Mouse (Mus musculus): ENCODE measurements around the gene Sh2d3c. TPM values are rescaled to one million over a fixed set of nuclear protein-coding genes. Genes with fewer than 3 reads are reported as not detected.
A peak's percentile ranks its signal among the peaks of the same experiment; 100 is the strongest.

Sh2d3c gene
- polyA plus RNA-seq, 1 experiment from 2014 or later, result 45.9 TPM

DNA sequence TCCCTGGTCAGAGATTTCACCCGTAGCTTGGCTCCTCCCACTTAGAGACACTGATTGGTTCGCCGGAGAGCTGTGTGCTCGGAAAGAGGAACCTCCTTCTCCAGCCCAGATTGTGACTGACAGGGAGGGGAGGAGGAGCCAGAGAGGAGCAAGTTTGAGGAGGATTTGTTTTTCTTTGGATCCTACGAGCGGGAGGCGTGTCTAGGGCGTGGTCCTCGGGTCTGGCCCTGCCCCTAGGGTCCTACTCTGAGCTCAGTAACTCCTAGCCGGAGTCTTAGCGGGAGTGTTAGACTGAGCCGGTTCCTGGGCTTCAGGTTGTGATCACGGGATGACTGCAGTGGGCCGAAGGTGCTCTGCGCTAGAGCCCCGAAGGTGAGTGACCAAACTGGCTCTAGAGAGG lies 6.6 kb downstream of the Sh2d3c start:
- peak; percentile 90 for ATAC-seq (ENCODE audit: low FRiP score, low TSS enrichment)
- Histone ChIP-seq H3K36me3 (ENCODE audit: control insufficient read depth, insufficient read depth, low read length) (no peaks in the 10 kb centered on the region), H3K9ac (replicated peaks; ENCODE audit: low read length) (no peak overlapping the region), H3K27me3 (ENCODE audit: control insufficient read depth, insufficient read depth, low read length) (no peaks in the 10 kb centered on the region), H3K9me3 (ENCODE audit: control insufficient read depth, low read length) (no peaks in the 10 kb centered on the region), H3K4me1 (ENCODE audit: control insufficient read depth, insufficient read depth, low read length) (0 out of 2 replicates have a peak, but pooled peaks cover 3% of the 10 kb centered on the region), H3K4me2 (ENCODE audit: low read length) (peak overlapping the region; percentile 51), H3K4me3 (replicated peaks; ENCODE audit: low read depth, low read length) (peak overlapping the region; percentile 25), H3K27ac (replicated peaks; ENCODE audit: low read depth, low read length) (no peak overlapping the region)
- DNase-seq, result peak; percentile 91
- under 1% methylated on average over 16 of the region's 16 CpGs for WGBS

DNA sequence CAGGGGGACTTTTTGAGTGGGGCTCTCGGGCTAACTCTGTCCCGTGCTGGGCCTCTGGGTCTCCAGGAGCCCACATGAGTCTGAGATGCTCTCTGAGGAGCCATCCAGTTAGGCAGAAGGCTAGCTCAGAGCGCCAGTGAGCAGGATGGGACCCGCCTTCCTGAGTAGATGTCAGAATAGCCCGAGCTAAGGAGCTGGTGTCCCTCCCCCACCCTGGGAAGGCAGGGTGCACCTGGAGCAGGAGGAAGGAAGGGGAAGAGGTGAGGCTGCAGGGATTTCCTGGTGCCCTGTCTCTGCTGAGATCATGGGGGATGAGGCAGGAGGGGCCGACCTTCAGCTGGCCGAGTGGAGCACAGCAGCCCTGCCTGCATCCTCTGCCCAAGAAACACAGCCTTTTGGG lies 7.6 kb downstream of the Sh2d3c start:
- no peak overlapping the region for H3K27ac ChIP-seq (replicated peaks; ENCODE audit: low read depth, low read length)
- no peak overlapping the region for H3K9ac ChIP-seq (replicated peaks; ENCODE audit: low read length)
- no peaks in the 10 kb centered on the region for H3K27me3 ChIP-seq (ENCODE audit: control insufficient read depth, insufficient read depth, low read length)
- ATAC-seq (ENCODE audit: low FRiP score, low TSS enrichment) (no peak), DNase-seq (no peak)
- H3K4me1 ChIP-seq (ENCODE audit: control insufficient read depth, insufficient read depth, low read length), result 0 out of 2 replicates have a peak, but pooled peaks cover 3% of the 10 kb centered on the region
- no peak overlapping the region for H3K4me3 ChIP-seq (replicated peaks; ENCODE audit: low read depth, low read length)
- no peaks in the 10 kb centered on the region for H3K9me3 ChIP-seq (ENCODE audit: control insufficient read depth, low read length)
- no peaks in the 10 kb centered on the region for H3K36me3 ChIP-seq (ENCODE audit: control insufficient read depth, insufficient read depth, low read length)
- 64% methylated on average over 7 of the region's 7 CpGs for WGBS
- H3K4me2 ChIP-seq (ENCODE audit: low read length), result peak overlapping the region; percentile 19; the same call in 1 of the 2 replicates

DNA sequence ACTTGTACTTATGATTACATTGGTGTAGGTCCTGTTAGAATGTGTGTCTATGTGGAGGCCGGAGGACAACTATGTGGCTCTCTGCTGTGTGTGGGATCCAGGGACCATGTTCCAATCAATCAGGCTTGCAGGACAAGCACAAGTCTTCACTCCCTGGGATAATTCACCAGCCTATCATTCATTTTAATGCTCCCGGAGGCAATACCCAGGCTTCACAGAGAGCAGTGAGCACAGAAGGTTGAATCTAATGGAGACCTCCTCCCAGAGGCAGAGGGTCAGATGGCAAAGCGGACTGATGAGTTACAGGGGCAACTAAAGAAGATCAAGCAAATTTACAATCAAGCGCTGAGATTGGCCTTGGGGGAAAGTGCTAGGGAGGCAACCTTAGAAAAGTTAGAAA lies 8.7 kb downstream of the Sh2d3c start:
- ATAC-seq (ENCODE audit: low FRiP score, low TSS enrichment) (no peak), DNase-seq (no peak)
- Histone ChIP-seq H3K36me3 (ENCODE audit: control insufficient read depth, insufficient read depth, low read length) (no peaks in the 10 kb centered on the region), H3K4me3 (replicated peaks; ENCODE audit: low read depth, low read length) (no peak overlapping the region), H3K9ac (replicated peaks; ENCODE audit: low read length) (no peak overlapping the region), H3K27ac (replicated peaks; ENCODE audit: low read depth, low read length) (no peak overlapping the region), H3K27me3 (ENCODE audit: control insufficient read depth, insufficient read depth, low read length) (no peaks in the 10 kb centered on the region), H3K9me3 (ENCODE audit: control insufficient read depth, low read length) (no peaks in the 10 kb centered on the region), H3K4me1 (ENCODE audit: control insufficient read depth, insufficient read depth, low read length) (0 out of 2 replicates have a peak, but pooled peaks cover 3% of the 10 kb centered on the region), H3K4me2 (ENCODE audit: low read length) (peak overlapping the region; percentile 15)
- WGBS, result 81% methylated on average over 4 of the region's 4 CpGs

DNA sequence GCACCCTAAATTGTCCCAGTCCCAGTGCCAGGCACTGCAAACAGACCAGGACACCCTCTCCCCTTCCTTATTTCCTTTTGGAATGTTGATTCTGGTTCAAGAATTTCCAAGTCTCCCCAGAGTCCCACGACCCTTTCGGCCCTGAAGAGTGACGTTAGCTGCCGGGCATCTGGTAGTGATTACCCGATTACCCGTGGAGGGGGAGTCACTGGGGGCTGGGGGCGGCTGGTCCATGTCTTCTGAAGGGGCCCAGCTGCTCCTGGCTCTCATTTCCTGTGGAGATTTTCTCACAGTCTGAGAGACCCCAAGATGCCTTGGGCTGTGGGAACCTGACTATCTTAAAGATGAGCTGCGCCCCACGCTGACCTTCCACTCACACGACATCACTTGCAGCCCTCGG lies 10.0 kb downstream of the Sh2d3c start:
- ATAC-seq (ENCODE audit: low FRiP score, low TSS enrichment) (no peak), DNase-seq (no peak)
- Histone ChIP-seq H3K9me3 (ENCODE audit: control insufficient read depth, low read length) (no peaks in the 10 kb centered on the region), H3K36me3 (ENCODE audit: control insufficient read depth, insufficient read depth, low read length) (no peaks in the 10 kb centered on the region), H3K4me3 (replicated peaks; ENCODE audit: low read depth, low read length) (no peak overlapping the region), H3K4me2 (ENCODE audit: low read length) (no peak overlapping the region), H3K4me1 (ENCODE audit: control insufficient read depth, insufficient read depth, low read length) (0 out of 2 replicates have a peak, but pooled peaks cover 3% of the 10 kb centered on the region), H3K27ac (replicated peaks; ENCODE audit: low read depth, low read length) (no peak overlapping the region), H3K27me3 (ENCODE audit: control insufficient read depth, insufficient read depth, low read length) (no peaks in the 10 kb centered on the region), H3K9ac (replicated peaks; ENCODE audit: low read length) (no peak overlapping the region)
- WGBS, result 68% methylated on average over 11 of the region's 11 CpGs

DNA sequence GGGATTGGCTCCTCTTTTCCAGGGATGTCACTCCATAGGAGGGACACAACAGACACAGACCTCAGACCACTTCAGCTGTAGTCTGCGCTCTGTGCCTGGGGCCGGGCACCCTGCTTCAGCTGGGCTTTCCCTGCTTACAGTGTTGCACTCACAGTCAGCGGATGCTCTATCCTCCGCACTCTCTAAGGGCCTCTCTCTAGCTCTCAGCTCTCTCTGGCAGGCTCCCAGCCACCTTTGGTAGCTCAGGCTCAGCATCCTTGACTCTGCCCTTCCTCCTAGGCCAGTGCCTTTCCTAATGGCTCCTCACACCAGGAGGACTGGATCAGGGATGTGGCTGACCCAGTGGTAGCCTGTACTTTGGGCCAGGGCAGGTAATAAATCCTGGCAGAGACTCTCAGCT lies 11.1 kb downstream of the Sh2d3c start:
- Histone ChIP-seq H3K9ac (replicated peaks; ENCODE audit: low read length) (0 out of 2 replicates have a peak overlapping the region, but pooled peaks have one; percentile 26), H3K4me3 (replicated peaks; ENCODE audit: low read depth, low read length) (no peak overlapping the region), H3K36me3 (ENCODE audit: control insufficient read depth, insufficient read depth, low read length) (no peaks in the 10 kb centered on the region), H3K9me3 (ENCODE audit: control insufficient read depth, low read length) (no peaks in the 10 kb centered on the region), H3K27ac (replicated peaks; ENCODE audit: low read depth, low read length) (no peak overlapping the region), H3K27me3 (ENCODE audit: control insufficient read depth, insufficient read depth, low read length) (no peaks in the 10 kb centered on the region), H3K4me2 (ENCODE audit: low read length) (no peak overlapping the region), H3K4me1 (ENCODE audit: control insufficient read depth, insufficient read depth, low read length) (0 out of 2 replicates have a peak, but pooled peaks cover 2% of the 10 kb centered on the region)
- DNase-seq (no peak), ATAC-seq (ENCODE audit: low FRiP score, low TSS enrichment) (no peak)
- 70% methylated on average over 4 of the region's 4 CpGs for WGBS

DNA sequence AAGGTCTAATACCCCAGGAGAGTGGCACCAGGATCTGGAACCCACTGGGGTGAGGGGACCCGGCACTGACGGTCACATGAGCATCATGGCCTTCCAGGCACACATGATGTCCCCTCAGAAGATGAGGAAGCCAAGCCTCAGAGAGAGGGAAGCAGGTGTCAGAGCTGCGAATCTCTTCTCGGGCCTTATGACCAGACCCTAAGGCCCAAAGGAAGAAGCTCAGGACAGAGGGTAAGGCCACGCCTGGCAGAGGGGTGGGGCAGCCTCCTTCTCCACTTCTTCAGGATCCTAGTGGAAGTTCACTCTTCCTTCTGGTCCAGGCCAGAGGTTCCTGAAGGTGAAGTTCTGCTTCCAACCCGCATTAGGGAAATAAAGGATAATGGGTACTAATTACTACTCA lies 11.8 kb downstream of the Sh2d3c start:
- WGBS, result 78% methylated on average over 6 of the region's 6 CpGs

DNA sequence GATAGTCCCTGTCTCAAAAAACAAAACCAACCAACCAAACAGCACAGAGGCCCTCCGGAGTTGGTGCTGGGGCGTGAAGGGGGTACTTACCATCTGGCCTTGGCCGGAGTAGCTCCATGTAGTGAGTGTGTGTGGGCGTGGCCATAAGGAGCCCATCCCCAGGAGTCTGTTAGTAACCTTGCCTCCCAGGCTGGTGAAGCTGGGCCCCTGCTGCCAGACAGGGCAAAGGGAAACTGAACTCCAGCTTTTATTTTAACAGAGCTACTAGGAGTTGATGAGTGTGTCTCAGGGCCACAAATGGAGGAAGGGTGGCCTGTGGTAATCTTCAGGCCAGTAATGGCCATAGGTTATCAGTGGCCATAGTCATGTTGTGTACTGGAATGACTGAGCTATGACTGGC lies 13.6 kb downstream of the Sh2d3c start:
- no peak overlapping the region for H3K4me3 ChIP-seq (replicated peaks; ENCODE audit: low read depth, low read length)
- no peaks in the 10 kb centered on the region for H3K9me3 ChIP-seq (ENCODE audit: control insufficient read depth, low read length)
- ATAC-seq (ENCODE audit: low FRiP score, low TSS enrichment) (no peak), DNase-seq (no peak)
- H3K9ac ChIP-seq (replicated peaks; ENCODE audit: low read length), result 0 out of 2 replicates have a peak overlapping the region, but pooled peaks have one; percentile 6
- no peaks in the 10 kb centered on the region for H3K27me3 ChIP-seq (ENCODE audit: control insufficient read depth, insufficient read depth, low read length)
- 37% methylated on average over 4 of the region's 4 CpGs for WGBS
- H3K4me1 ChIP-seq (ENCODE audit: control insufficient read depth, insufficient read depth, low read length), result no peaks in the 10 kb centered on the region
- H3K4me2 ChIP-seq (ENCODE audit: low read length), result no peak overlapping the region
- H3K27ac ChIP-seq (replicated peaks; ENCODE audit: low read depth, low read length), result peak overlapping the region; percentile 13; the same call in 1 of the 2 replicates
- no peaks in the 10 kb centered on the region for H3K36me3 ChIP-seq (ENCODE audit: control insufficient read depth, insufficient read depth, low read length)

More for the DNA sequence above, 11.8 kb downstream of the Sh2d3c start:
- H3K4me3 ChIP-seq (replicated peaks; ENCODE audit: low read depth, low read length), result no peak overlapping the region
- no peak overlapping the region for H3K27ac ChIP-seq (replicated peaks; ENCODE audit: low read depth, low read length)
- H3K9ac ChIP-seq (replicated peaks; ENCODE audit: low read length), result no peak overlapping the region
- H3K4me1 ChIP-seq (ENCODE audit: control insufficient read depth, insufficient read depth, low read length), result no peaks in the 10 kb centered on the region
- H3K36me3 ChIP-seq (ENCODE audit: control insufficient read depth, insufficient read depth, low read length), result no peaks in the 10 kb centered on the region
- ATAC-seq (ENCODE audit: low FRiP score, low TSS enrichment) (no peak), DNase-seq (no peak)
- H3K4me2 ChIP-seq (ENCODE audit: low read length), result no peak overlapping the region
- no peaks in the 10 kb centered on the region for H3K27me3 ChIP-seq (ENCODE audit: control insufficient read depth, insufficient read depth, low read length)
- H3K9me3 ChIP-seq (ENCODE audit: control insufficient read depth, low read length), result no peaks in the 10 kb centered on the region

DNA sequence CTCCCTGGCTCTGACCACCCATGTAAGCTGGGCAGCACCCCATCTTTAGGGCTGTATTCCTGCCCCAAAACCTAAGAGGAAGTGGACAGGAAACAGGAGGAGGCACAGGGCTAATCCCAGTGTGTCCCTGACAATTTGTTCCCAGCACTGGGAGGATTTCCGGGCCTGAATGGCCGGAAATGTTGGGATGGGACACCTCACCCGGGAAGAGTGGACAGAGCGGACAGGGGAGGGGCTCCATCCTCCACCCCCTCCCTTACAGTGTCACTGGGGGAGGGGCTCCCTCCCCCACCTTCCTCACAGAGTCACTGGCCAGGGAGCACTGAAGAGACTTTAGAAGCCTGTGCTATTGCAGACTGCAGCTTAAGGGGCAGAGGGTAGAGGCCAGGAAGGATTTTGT lies 14.1 kb downstream of the Sh2d3c start:
- H3K27me3 ChIP-seq (ENCODE audit: control insufficient read depth, insufficient read depth, low read length), result no peaks in the 10 kb centered on the region
- no peaks in the 10 kb centered on the region for H3K36me3 ChIP-seq (ENCODE audit: control insufficient read depth, insufficient read depth, low read length)
- DNase-seq, result no peak
- WGBS, result 64% methylated on average over 4 of the region's 4 CpGs
- 0 out of 2 replicates have a peak overlapping the region, but pooled peaks have one; percentile 6 for H3K9ac ChIP-seq (replicated peaks; ENCODE audit: low read length)
- no peaks in the 10 kb centered on the region for H3K9me3 ChIP-seq (ENCODE audit: control insufficient read depth, low read length)
- ATAC-seq (ENCODE audit: low FRiP score, low TSS enrichment), result no peak
- no peak overlapping the region for H3K4me2 ChIP-seq (ENCODE audit: low read length)
- no peak overlapping the region; the same call in 1 of the 2 replicates for H3K27ac ChIP-seq (replicated peaks; ENCODE audit: low read depth, low read length)
- H3K4me3 ChIP-seq (replicated peaks; ENCODE audit: low read depth, low read length), result no peak overlapping the region
- H3K4me1 ChIP-seq (ENCODE audit: control insufficient read depth, insufficient read depth, low read length), result no peaks in the 10 kb centered on the region

DNA sequence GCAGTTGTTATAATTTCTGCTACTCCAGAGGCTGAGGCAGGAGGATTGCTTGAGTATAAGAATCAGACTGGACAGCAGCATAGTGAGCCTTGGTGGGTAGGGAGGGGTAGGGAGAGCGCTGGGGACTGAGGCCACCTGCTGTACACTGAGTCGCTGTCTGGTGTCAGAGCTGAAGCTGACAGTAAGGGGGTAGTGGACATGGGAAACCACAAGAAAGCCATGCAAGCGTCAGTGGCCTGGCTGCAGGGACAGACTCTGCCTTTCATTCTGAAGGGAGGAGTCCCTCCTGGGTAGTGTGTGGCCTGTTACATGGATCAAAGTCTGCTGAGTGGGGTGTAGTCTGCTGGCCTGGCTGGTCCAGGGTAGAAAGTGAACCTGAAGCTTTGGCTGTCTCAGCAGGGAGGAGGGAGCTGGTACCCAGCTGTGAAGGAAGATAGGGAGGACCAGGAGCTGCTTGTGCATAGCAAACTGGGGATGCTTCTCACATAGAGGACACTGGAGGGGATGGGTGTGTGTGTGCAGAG lies 15.5 kb downstream of the Sh2d3c start:
- no peak for DNase-seq
- WGBS, result 40% methylated on average over 3 of the region's 3 CpGs
- H3K27ac ChIP-seq (replicated peaks; ENCODE audit: low read depth, low read length), result no peak overlapping the region
- no peak overlapping the region for H3K4me3 ChIP-seq (replicated peaks; ENCODE audit: low read depth, low read length)
- no peaks in the 10 kb centered on the region for H3K27me3 ChIP-seq (ENCODE audit: control insufficient read depth, insufficient read depth, low read length)
- H3K4me1 ChIP-seq (ENCODE audit: control insufficient read depth, insufficient read depth, low read length), result peaks cover 9% of the 10 kb centered on the region; the same call in 1 of the 2 replicates
- no peaks in the 10 kb centered on the region for H3K36me3 ChIP-seq (ENCODE audit: control insufficient read depth, insufficient read depth, low read length)
- H3K9me3 ChIP-seq (ENCODE audit: control insufficient read depth, low read length), result no peaks in the 10 kb centered on the region
- ATAC-seq (ENCODE audit: low FRiP score, low TSS enrichment), result no peak
- H3K4me2 ChIP-seq (ENCODE audit: low read length), result no peak overlapping the region
- no peak overlapping the region for H3K9ac ChIP-seq (replicated peaks; ENCODE audit: low read length)

Data from midbrain, embryonic 14.5 days (tissue).